Mouse (Mus musculus): ENCODE results near the gene 1700113H08Rik. TPM values are rescaled to one million over a fixed set of nuclear protein-coding genes. Genes with fewer than 3 reads are reported as not detected.

The 1700113H08Rik gene
- polyA plus RNA-seq, 1 experiment from 2014 or later: not detected

DNA sequence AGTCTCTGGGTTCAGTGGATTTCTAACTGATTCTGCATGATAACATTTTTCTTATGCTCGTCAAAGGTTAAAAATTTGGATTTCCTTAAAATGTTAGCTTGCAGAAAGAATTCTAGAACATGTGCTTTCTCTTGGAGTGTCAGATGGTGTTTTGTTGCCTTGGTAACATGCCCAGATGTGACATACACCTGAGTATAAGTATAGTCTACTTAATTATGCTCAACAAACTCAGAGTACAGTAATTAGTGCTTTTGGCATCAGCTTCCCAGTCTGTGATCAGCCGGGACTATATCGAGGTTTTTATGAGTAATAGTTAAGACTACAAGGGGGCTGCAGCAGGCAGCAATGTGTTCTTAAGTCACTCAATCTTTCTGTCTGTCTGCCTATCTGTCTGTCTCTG is 53.1 kb downstream of the 1700113H08Rik start:
- WGBS: 83% methylated on average over 3 of the region's 3 CpGs
- ATAC-seq (ENCODE audit: insufficient read depth, low FRiP score): no peak

DNA sequence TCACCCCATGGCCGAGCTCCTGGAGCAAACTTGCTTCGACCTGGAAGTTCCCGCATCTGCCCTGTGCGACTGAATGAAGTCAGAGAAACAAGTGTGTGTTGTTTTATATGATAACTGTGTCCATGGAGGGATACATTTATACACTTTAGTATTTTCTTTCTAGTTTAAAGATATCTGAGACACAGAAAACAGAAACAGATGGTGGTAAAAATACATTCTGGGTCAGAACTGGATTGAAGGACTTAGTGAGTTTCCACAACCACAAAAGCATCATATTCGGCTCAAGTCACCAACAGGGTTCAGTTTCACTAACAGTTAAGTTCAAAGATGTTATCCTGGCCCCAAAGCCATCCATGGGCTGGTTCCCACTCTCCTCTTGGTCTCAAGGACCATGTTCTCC is 67.2 kb downstream of the 1700113H08Rik start:
- H3K4me1 ChIP-seq (ENCODE audit: control insufficient read depth, insufficient read depth, low read length): no peaks in the 10 kb centered on the region
- H3K36me3 ChIP-seq (ENCODE audit: control insufficient read depth, insufficient read depth, low read length): no peaks in the 10 kb centered on the region
- no peaks in the 10 kb centered on the region for H3K27me3 ChIP-seq (ENCODE audit: control insufficient read depth, insufficient read depth, low read length)
- H3K9ac ChIP-seq (ENCODE audit: low read length): no peak overlapping the region
- ATAC-seq (ENCODE audit: insufficient read depth, low FRiP score): no peak
- no peak overlapping the region for H3K27ac ChIP-seq (ENCODE audit: low read length)
- no peaks in the 10 kb centered on the region for H3K9me3 ChIP-seq (replicated peaks; ENCODE audit: control insufficient read depth, low read length)
- H3K4me3 ChIP-seq (replicated peaks; ENCODE audit: low read length): no peak overlapping the region
- H3K4me2 ChIP-seq (ENCODE audit: low read depth, low read length): no peak overlapping the region
- 88% methylated on average over 5 of the region's 5 CpGs for WGBS

More for the DNA sequence above, 53.1 kb downstream of the 1700113H08Rik start:
- Histone ChIP-seq H3K27me3 (ENCODE audit: control insufficient read depth, insufficient read depth, low read length) (no peaks in the 10 kb centered on the region), H3K9me3 (replicated peaks; ENCODE audit: control insufficient read depth, low read length) (no peaks in the 10 kb centered on the region), H3K4me1 (ENCODE audit: control insufficient read depth, insufficient read depth, low read length) (no peaks in the 10 kb centered on the region), H3K27ac (ENCODE audit: low read length) (no peak overlapping the region), H3K4me2 (ENCODE audit: low read depth, low read length) (no peak overlapping the region), H3K9ac (ENCODE audit: low read length) (no peak overlapping the region), H3K4me3 (replicated peaks; ENCODE audit: low read length) (no peak overlapping the region), H3K36me3 (ENCODE audit: control insufficient read depth, insufficient read depth, low read length) (no peaks in the 10 kb centered on the region)

DNA sequence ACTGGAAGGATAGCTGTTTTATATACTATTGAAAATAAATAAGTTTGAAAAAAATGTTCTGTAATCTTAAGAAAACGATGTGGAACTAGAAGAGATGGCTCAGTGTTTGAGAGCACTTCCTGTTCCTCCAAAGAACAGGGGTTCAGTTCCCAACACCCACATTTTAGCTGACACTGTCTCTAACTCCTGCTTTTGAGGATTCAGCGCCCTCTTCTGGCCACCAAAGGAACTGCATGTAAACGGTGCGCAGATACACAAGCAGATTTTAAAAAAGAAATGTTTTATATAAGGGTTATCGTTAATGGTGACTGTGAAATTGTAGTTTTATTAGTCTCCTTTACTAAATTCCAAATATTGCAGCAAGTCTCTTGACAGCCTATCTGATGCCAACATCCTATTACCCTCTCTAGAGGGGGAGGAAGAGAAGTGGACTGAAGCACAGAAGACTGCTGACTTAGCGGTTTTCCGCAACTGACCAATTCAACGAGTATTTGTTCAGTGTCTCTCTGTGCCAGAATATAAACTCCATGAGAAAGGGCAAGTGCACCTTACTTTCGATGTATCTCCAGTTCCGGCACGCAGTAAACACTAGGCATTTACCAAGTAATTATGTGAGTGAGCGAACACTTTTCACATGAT is 68.5 kb downstream of the 1700113H08Rik start:
- no peaks in the 10 kb centered on the region for H3K9me3 ChIP-seq (replicated peaks; ENCODE audit: control insufficient read depth, low read length)
- H3K27me3 ChIP-seq (ENCODE audit: control insufficient read depth, insufficient read depth, low read length): no peaks in the 10 kb centered on the region
- ATAC-seq (ENCODE audit: insufficient read depth, low FRiP score): no peak
- H3K27ac ChIP-seq (ENCODE audit: low read length): no peak overlapping the region
- no peak overlapping the region for H3K4me2 ChIP-seq (ENCODE audit: low read depth, low read length)
- no peaks in the 10 kb centered on the region for H3K4me1 ChIP-seq (ENCODE audit: control insufficient read depth, insufficient read depth, low read length)
- H3K4me3 ChIP-seq (replicated peaks; ENCODE audit: low read length): no peak overlapping the region
- H3K36me3 ChIP-seq (ENCODE audit: control insufficient read depth, insufficient read depth, low read length): no peaks in the 10 kb centered on the region
- 78% methylated on average over 12 of the region's 12 CpGs for WGBS
- no peak overlapping the region for H3K9ac ChIP-seq (ENCODE audit: low read length)

DNA sequence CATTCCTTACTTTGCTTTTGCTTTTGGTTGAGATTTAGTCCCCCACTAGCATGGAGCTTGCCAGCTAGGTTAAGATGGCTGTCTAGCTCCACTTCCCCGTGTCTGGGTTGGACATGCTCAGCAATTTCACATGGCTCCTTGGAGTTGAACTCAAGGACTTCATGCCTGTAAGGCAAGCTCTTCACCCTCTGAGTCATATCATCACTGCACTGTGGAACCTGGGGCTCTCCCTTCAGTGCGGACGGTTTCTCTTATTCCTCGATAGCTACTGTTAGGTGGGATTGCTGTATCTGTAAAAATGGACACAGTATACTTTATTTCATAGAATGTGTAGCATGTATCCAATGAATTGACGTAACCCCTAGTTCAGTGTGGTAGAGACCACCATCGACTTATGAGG is 93.2 kb downstream of the 1700113H08Rik start:
- no peak overlapping the region for H3K4me2 ChIP-seq (ENCODE audit: low read depth, low read length)
- WGBS: 94% methylated on average over 6 of the region's 6 CpGs
- H3K4me1 ChIP-seq (ENCODE audit: control insufficient read depth, insufficient read depth, low read length): no peaks in the 10 kb centered on the region
- no peak for ATAC-seq (ENCODE audit: insufficient read depth, low FRiP score)
- H3K4me3 ChIP-seq (replicated peaks; ENCODE audit: low read length): no peak overlapping the region
- H3K36me3 ChIP-seq (ENCODE audit: control insufficient read depth, insufficient read depth, low read length): no peaks in the 10 kb centered on the region
- H3K27ac ChIP-seq (ENCODE audit: low read length): no peak overlapping the region
- no peaks in the 10 kb centered on the region for H3K9me3 ChIP-seq (replicated peaks; ENCODE audit: control insufficient read depth, low read length)
- H3K9ac ChIP-seq (ENCODE audit: low read length): no peak overlapping the region
- H3K27me3 ChIP-seq (ENCODE audit: control insufficient read depth, insufficient read depth, low read length): no peaks in the 10 kb centered on the region

DNA sequence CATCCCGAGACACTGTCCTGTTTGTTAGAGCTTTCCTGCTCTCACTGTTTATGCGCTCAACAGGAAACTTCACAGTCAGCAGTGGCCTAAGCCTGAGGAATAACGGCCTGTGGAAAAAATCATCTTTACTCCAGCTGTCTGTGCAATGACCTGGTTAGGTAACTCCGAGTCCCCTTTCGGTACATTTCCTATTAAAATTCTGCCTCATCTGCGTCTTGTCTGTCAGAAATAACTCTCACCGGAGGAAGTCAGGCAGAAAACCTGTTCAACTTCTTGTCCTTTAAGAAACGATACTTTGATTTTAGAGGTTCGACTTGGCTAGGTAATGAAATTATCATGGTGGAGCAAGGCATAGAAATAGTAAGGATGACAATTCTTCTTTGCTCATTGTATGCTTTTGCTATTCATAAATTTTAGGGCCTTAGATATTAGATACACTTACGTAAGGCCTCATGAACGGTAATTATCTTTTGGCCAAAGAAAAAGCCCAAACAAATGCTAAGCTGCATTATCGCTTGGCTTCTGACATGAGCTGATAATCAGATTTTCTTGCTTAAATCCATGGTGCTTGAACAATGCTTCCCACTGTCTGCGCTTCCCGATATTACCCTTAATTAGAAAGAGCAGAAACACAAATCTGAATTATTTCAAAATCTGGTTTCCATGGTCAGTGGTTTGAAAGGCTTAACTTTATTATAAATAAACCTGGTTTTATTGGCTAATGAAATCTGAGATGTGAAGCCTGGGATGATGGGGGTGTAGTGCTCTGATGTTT is 96.1 kb downstream of the 1700113H08Rik start:
- 71% methylated on average over 14 of the region's 14 CpGs for WGBS
- H3K4me3 ChIP-seq (replicated peaks; ENCODE audit: low read length): no peak overlapping the region
- H3K27me3 ChIP-seq (ENCODE audit: control insufficient read depth, insufficient read depth, low read length): no peaks in the 10 kb centered on the region
- H3K36me3 ChIP-seq (ENCODE audit: control insufficient read depth, insufficient read depth, low read length): no peaks in the 10 kb centered on the region
- no peak for ATAC-seq (ENCODE audit: insufficient read depth, low FRiP score)
- no peak overlapping the region for H3K27ac ChIP-seq (ENCODE audit: low read length)
- H3K9me3 ChIP-seq (replicated peaks; ENCODE audit: control insufficient read depth, low read length): no peaks in the 10 kb centered on the region
- no peak overlapping the region for H3K9ac ChIP-seq (ENCODE audit: low read length)
- no peak overlapping the region for H3K4me2 ChIP-seq (ENCODE audit: low read depth, low read length)
- no peaks in the 10 kb centered on the region for H3K4me1 ChIP-seq (ENCODE audit: control insufficient read depth, insufficient read depth, low read length)

DNA sequence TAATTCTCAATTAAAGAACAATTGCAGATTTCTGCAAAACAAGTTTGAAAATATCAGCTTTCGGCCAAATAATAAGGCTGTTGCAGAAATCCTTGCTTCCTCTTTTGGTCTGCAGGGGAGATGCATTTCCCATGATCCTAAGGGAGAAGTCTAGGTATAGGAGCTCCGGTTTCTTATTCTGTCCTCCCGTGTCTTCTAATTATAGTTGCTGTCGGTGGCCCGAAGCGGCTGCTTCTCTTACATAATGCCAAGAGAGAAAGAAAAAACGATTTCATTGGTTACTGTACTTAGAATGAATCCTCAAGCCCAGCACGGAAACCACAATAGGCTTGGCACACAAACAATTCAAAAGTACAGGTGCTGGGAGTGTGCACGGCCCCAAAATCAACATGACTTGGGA is 101.9 kb downstream of the 1700113H08Rik start:
- Histone ChIP-seq H3K9ac (ENCODE audit: low read length) (no peak overlapping the region), H3K36me3 (ENCODE audit: control insufficient read depth, insufficient read depth, low read length) (no peaks in the 10 kb centered on the region), H3K27ac (ENCODE audit: low read length) (no peak overlapping the region), H3K4me1 (ENCODE audit: control insufficient read depth, insufficient read depth, low read length) (no peaks in the 10 kb centered on the region), H3K4me3 (replicated peaks; ENCODE audit: low read length) (no peak overlapping the region), H3K9me3 (replicated peaks; ENCODE audit: control insufficient read depth, low read length) (no peaks in the 10 kb centered on the region), H3K4me2 (ENCODE audit: low read depth, low read length) (no peak overlapping the region), H3K27me3 (ENCODE audit: control insufficient read depth, insufficient read depth, low read length) (no peaks in the 10 kb centered on the region)
- no peak for ATAC-seq (ENCODE audit: insufficient read depth, low FRiP score)
- WGBS: 50% methylated on average over 9 of the region's 9 CpGs

DNA sequence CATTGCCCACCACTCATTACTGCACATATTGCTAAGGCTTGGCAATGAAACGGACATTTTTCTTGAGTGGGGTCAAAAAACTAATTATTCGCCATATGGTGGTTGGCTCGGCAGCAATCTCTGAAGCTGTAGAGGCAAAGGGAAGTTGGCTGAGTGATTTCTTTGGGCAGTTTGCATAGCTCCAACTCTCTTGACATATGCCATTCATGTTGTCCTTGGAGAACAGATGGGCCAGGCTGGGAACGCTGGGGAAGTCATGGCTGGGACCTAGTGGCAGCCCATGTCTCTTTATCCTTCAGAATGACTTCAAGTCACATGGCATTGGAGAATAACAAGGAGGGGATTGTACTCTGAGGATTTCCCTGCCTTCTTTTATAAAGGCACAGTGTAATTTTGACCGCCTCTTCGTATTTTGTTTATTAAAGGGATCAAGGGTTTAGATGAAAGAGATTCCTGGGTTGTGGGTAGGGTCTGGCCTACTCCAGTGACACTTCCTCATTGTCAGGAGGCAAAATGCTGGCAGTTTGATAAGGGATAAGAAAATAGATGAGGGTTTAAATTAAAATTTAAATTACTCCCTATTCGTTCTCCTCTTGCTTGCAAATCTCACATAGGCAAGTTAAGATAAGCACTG is 138.4 kb downstream of the 1700113H08Rik start:
- ATAC-seq (ENCODE audit: insufficient read depth, low FRiP score): no peak
- WGBS: 59% methylated on average over 7 of the region's 7 CpGs
- no peaks in the 10 kb centered on the region for H3K9me3 ChIP-seq (replicated peaks; ENCODE audit: control insufficient read depth, low read length)
- no peaks in the 10 kb centered on the region for H3K27me3 ChIP-seq (ENCODE audit: control insufficient read depth, insufficient read depth, low read length)
- H3K36me3 ChIP-seq (ENCODE audit: control insufficient read depth, insufficient read depth, low read length): no peaks in the 10 kb centered on the region
- no peak overlapping the region for H3K27ac ChIP-seq (ENCODE audit: low read length)
- H3K4me2 ChIP-seq (ENCODE audit: low read depth, low read length): no peak overlapping the region
- H3K4me1 ChIP-seq (ENCODE audit: control insufficient read depth, insufficient read depth, low read length): no peaks in the 10 kb centered on the region
- no peak overlapping the region for H3K9ac ChIP-seq (ENCODE audit: low read length)
- H3K4me3 ChIP-seq (replicated peaks; ENCODE audit: low read length): no peak overlapping the region

DNA sequence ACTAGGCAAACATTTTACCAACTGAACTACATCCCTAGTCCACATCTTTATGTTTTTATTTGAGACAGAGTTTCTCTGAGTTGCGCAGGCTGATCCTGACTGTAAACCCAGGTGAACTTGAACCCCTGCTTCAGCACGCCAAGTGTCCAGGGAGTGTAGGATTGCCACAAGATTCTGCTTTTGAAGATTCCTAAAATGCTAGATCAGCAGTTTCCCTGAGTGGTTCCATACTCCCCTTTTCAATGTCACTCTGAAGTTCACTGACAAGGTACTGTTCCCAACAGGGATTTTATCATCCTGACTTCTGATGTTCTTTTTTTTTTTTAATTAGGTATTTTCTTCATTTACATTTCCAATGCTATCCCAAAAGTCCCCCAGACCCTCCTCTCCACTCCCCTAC is 140.9 kb downstream of the 1700113H08Rik start:
- Histone ChIP-seq H3K27me3 (ENCODE audit: control insufficient read depth, insufficient read depth, low read length) (no peaks in the 10 kb centered on the region), H3K36me3 (ENCODE audit: control insufficient read depth, insufficient read depth, low read length) (no peaks in the 10 kb centered on the region), H3K9ac (ENCODE audit: low read length) (no peak overlapping the region), H3K9me3 (replicated peaks; ENCODE audit: control insufficient read depth, low read length) (no peaks in the 10 kb centered on the region), H3K27ac (ENCODE audit: low read length) (no peak overlapping the region), H3K4me1 (ENCODE audit: control insufficient read depth, insufficient read depth, low read length) (no peaks in the 10 kb centered on the region), H3K4me2 (ENCODE audit: low read depth, low read length) (no peak overlapping the region), H3K4me3 (replicated peaks; ENCODE audit: low read length) (no peak overlapping the region)
- 85% methylated on average over 2 of the region's 2 CpGs for WGBS
- no peak for ATAC-seq (ENCODE audit: insufficient read depth, low FRiP score)

DNA sequence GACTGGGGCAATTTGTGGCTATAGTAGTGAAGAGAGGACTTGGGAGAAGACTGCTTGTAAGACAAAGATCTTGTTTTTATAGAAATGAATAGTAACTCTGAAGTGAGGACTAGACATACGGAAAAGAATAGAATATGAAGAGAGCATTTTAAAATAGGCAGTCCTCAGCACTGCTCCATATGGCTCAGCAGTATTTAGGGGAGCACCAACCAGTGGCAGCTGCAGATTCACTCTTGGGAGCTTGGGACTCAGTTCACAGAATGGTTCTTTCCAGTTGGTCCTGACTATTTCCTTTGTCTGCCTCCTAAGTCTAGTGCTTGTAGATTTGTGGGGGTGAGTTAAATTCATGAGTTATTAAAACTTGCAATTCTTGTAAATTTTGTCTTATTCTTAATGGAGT is 151.6 kb downstream of the 1700113H08Rik start:
- Histone ChIP-seq H3K4me3 (replicated peaks; ENCODE audit: low read length) (no peak overlapping the region), H3K9me3 (replicated peaks; ENCODE audit: control insufficient read depth, low read length) (no peaks in the 10 kb centered on the region), H3K27ac (ENCODE audit: low read length) (no peak overlapping the region), H3K36me3 (ENCODE audit: control insufficient read depth, insufficient read depth, low read length) (no peaks in the 10 kb centered on the region), H3K9ac (ENCODE audit: low read length) (no peak overlapping the region), H3K4me1 (ENCODE audit: control insufficient read depth, insufficient read depth, low read length) (no peaks in the 10 kb centered on the region), H3K27me3 (ENCODE audit: control insufficient read depth, insufficient read depth, low read length) (no peaks in the 10 kb centered on the region), H3K4me2 (ENCODE audit: low read depth, low read length) (no peak overlapping the region)
- no peak for ATAC-seq (ENCODE audit: insufficient read depth, low FRiP score)
- WGBS: 84% methylated on average over 1 of the region's 1 CpGs

All from stomach, embryonic 16.5 days (tissue).